Mouse (Mus musculus): ENCODE results near the gene Nfat5. TPM values are rescaled to one million over a fixed set of nuclear protein-coding genes. Genes with fewer than 3 reads are reported as not detected.

Nfat5 gene
- polyA plus RNA-seq, 1 experiment from 2014 or later = 7.7 TPM

- no peak for ATAC-seq
- Histone ChIP-seq H3K4me2 (ENCODE audit: low read length) (no peak overlapping the region), H3K27ac (ENCODE audit: low read depth, low read length) (no peak overlapping the region), H3K4me1 (ENCODE audit: control insufficient read depth, insufficient read depth, low read depth, low read length) (no peaks in the 10 kb centered on the region), H3K9ac (ENCODE audit: low read depth, low read length) (no peak overlapping the region), H3K9me3 (ENCODE audit: control insufficient read depth, low read length) (no peaks in the 10 kb centered on the region), H3K36me3 (ENCODE audit: control insufficient read depth, insufficient read depth, low read length) (no peaks in the 10 kb centered on the region), H3K4me3 (ENCODE audit: low read length) (no peak overlapping the region), H3K27me3 (replicated peaks; ENCODE audit: control insufficient read depth, insufficient read depth, low read length) (no peaks in the 10 kb centered on the region)
- 88% methylated on average over 4 of the region's 4 CpGs for WGBS
Observed at GRCm38 (mm10) chr8:107261172-107261571, 32.1 kb upstream of the Nfat5 start.

- H3K9me3 ChIP-seq (ENCODE audit: control insufficient read depth, low read length) = no peaks in the 10 kb centered on the region
- ATAC-seq = no peak
- no peak overlapping the region for H3K27ac ChIP-seq (ENCODE audit: low read depth, low read length)
- no peaks in the 10 kb centered on the region for H3K36me3 ChIP-seq (ENCODE audit: control insufficient read depth, insufficient read depth, low read length)
- H3K4me1 ChIP-seq (ENCODE audit: control insufficient read depth, insufficient read depth, low read depth, low read length) = no peaks in the 10 kb centered on the region
- WGBS = 69% methylated on average over 8 of the region's 8 CpGs
- no peak overlapping the region for H3K4me2 ChIP-seq (ENCODE audit: low read length)
- H3K4me3 ChIP-seq (ENCODE audit: low read length) = no peak overlapping the region
- no peak overlapping the region for H3K9ac ChIP-seq (ENCODE audit: low read depth, low read length)
- H3K27me3 ChIP-seq (replicated peaks; ENCODE audit: control insufficient read depth, insufficient read depth, low read length) = no peaks in the 10 kb centered on the region
Observed at GRCm38 (mm10) chr8:107262046-107262705, 31.1 kb upstream of the Nfat5 start.

GRCm38 (mm10) chr8:107265811-107266210, 27.5 kb upstream of the Nfat5 start:
- H3K4me2 ChIP-seq (ENCODE audit: low read length) = no peak overlapping the region

GRCm38 (mm10) chr8:107268501-107268900, 24.8 kb upstream of the Nfat5 start:
- no peak overlapping the region for H3K9ac ChIP-seq (ENCODE audit: low read depth, low read length)
- H3K4me3 ChIP-seq (ENCODE audit: low read length) = no peak overlapping the region
- no peak overlapping the region for H3K4me2 ChIP-seq (ENCODE audit: low read length)
- ATAC-seq = no peak
- H3K27ac ChIP-seq (ENCODE audit: low read depth, low read length) = no peak overlapping the region
- no peaks in the 10 kb centered on the region for H3K4me1 ChIP-seq (ENCODE audit: control insufficient read depth, insufficient read depth, low read depth, low read length)
- no peaks in the 10 kb centered on the region for H3K27me3 ChIP-seq (replicated peaks; ENCODE audit: control insufficient read depth, insufficient read depth, low read length)
- H3K9me3 ChIP-seq (ENCODE audit: control insufficient read depth, low read length) = no peaks in the 10 kb centered on the region
- WGBS = 81% methylated on average over 9 of the region's 9 CpGs
- H3K36me3 ChIP-seq (ENCODE audit: control insufficient read depth, insufficient read depth, low read length) = no peaks in the 10 kb centered on the region

More at GRCm38 (mm10) chr8:107265811-107266210, 27.5 kb upstream of the Nfat5 start:
- Histone ChIP-seq H3K4me1 (ENCODE audit: control insufficient read depth, insufficient read depth, low read depth, low read length) (no peaks in the 10 kb centered on the region), H3K9me3 (ENCODE audit: control insufficient read depth, low read length) (no peaks in the 10 kb centered on the region), H3K4me3 (ENCODE audit: low read length) (no peak overlapping the region), H3K27ac (ENCODE audit: low read depth, low read length) (no peak overlapping the region), H3K36me3 (ENCODE audit: control insufficient read depth, insufficient read depth, low read length) (no peaks in the 10 kb centered on the region), H3K27me3 (replicated peaks; ENCODE audit: control insufficient read depth, insufficient read depth, low read length) (no peaks in the 10 kb centered on the region), H3K9ac (ENCODE audit: low read depth, low read length) (no peak overlapping the region)
- WGBS = 66% methylated on average over 10 of the region's 10 CpGs
- ATAC-seq = no peak

- H3K4me1 ChIP-seq (ENCODE audit: control insufficient read depth, insufficient read depth, low read depth, low read length) = no peaks in the 10 kb centered on the region
- no peak overlapping the region for H3K9ac ChIP-seq (ENCODE audit: low read depth, low read length)
- no peaks in the 10 kb centered on the region for H3K27me3 ChIP-seq (replicated peaks; ENCODE audit: control insufficient read depth, insufficient read depth, low read length)
- H3K27ac ChIP-seq (ENCODE audit: low read depth, low read length) = no peak overlapping the region
- H3K4me2 ChIP-seq (ENCODE audit: low read length) = no peak overlapping the region
- ATAC-seq = no peak
- no peaks in the 10 kb centered on the region for H3K36me3 ChIP-seq (ENCODE audit: control insufficient read depth, insufficient read depth, low read length)
- no peak overlapping the region for H3K4me3 ChIP-seq (ENCODE audit: low read length)
- no peaks in the 10 kb centered on the region for H3K9me3 ChIP-seq (ENCODE audit: control insufficient read depth, low read length)
Observed at GRCm38 (mm10) chr8:107269191-107269590, 24.1 kb upstream of the Nfat5 start.

- Histone ChIP-seq H3K4me3 (ENCODE audit: low read length) (no peak overlapping the region), H3K4me1 (ENCODE audit: control insufficient read depth, insufficient read depth, low read depth, low read length) (no peaks in the 10 kb centered on the region), H3K36me3 (ENCODE audit: control insufficient read depth, insufficient read depth, low read length) (no peaks in the 10 kb centered on the region), H3K4me2 (ENCODE audit: low read length) (no peak overlapping the region), H3K27ac (ENCODE audit: low read depth, low read length) (no peak overlapping the region), H3K27me3 (replicated peaks; ENCODE audit: control insufficient read depth, insufficient read depth, low read length) (no peaks in the 10 kb centered on the region), H3K9me3 (ENCODE audit: control insufficient read depth, low read length) (no peaks in the 10 kb centered on the region), H3K9ac (ENCODE audit: low read depth, low read length) (no peak overlapping the region)
- 51% methylated on average over 3 of the region's 3 CpGs for WGBS
- no peak for ATAC-seq
Observed at GRCm38 (mm10) chr8:107269617-107270139, 23.6 kb upstream of the Nfat5 start.

GRCm38 (mm10) chr8:107270287-107270686, 23.0 kb upstream of the Nfat5 start:
- no peak overlapping the region for H3K9ac ChIP-seq (ENCODE audit: low read depth, low read length)
- no peaks in the 10 kb centered on the region for H3K9me3 ChIP-seq (ENCODE audit: control insufficient read depth, low read length)
- no peak overlapping the region for H3K4me2 ChIP-seq (ENCODE audit: low read length)
- 72% methylated on average over 4 of the region's 4 CpGs for WGBS
- H3K36me3 ChIP-seq (ENCODE audit: control insufficient read depth, insufficient read depth, low read length) = no peaks in the 10 kb centered on the region
- no peaks in the 10 kb centered on the region for H3K27me3 ChIP-seq (replicated peaks; ENCODE audit: control insufficient read depth, insufficient read depth, low read length)
- no peaks in the 10 kb centered on the region for H3K4me1 ChIP-seq (ENCODE audit: control insufficient read depth, insufficient read depth, low read depth, low read length)
- no peak overlapping the region for H3K4me3 ChIP-seq (ENCODE audit: low read length)
- H3K27ac ChIP-seq (ENCODE audit: low read depth, low read length) = no peak overlapping the region
- ATAC-seq = no peak

GRCm38 (mm10) chr8:107270751-107271150, 22.5 kb upstream of the Nfat5 start:
- H3K27me3 ChIP-seq (replicated peaks; ENCODE audit: control insufficient read depth, insufficient read depth, low read length) = no peaks in the 10 kb centered on the region
- H3K4me1 ChIP-seq (ENCODE audit: control insufficient read depth, insufficient read depth, low read depth, low read length) = no peaks in the 10 kb centered on the region
- no peaks in the 10 kb centered on the region for H3K9me3 ChIP-seq (ENCODE audit: control insufficient read depth, low read length)
- WGBS = 78% methylated on average over 11 of the region's 11 CpGs
- H3K36me3 ChIP-seq (ENCODE audit: control insufficient read depth, insufficient read depth, low read length) = no peaks in the 10 kb centered on the region
- no peak overlapping the region for H3K27ac ChIP-seq (ENCODE audit: low read depth, low read length)
- no peak overlapping the region for H3K9ac ChIP-seq (ENCODE audit: low read depth, low read length)
- no peak overlapping the region for H3K4me3 ChIP-seq (ENCODE audit: low read length)
- H3K4me2 ChIP-seq (ENCODE audit: low read length) = no peak overlapping the region
- ATAC-seq = no peak

GRCm38 (mm10) chr8:107277323-107277883, 15.9 kb upstream of the Nfat5 start:
- H3K27me3 ChIP-seq (replicated peaks; ENCODE audit: control insufficient read depth, insufficient read depth, low read length) = no peaks in the 10 kb centered on the region
- 74% methylated on average over 5 of the region's 5 CpGs for WGBS
- H3K4me2 ChIP-seq (ENCODE audit: low read length) = no peak overlapping the region
- no peaks in the 10 kb centered on the region for H3K9me3 ChIP-seq (ENCODE audit: control insufficient read depth, low read length)
- no peak overlapping the region for H3K9ac ChIP-seq (ENCODE audit: low read depth, low read length)
- no peak overlapping the region for H3K27ac ChIP-seq (ENCODE audit: low read depth, low read length)
- no peak for ATAC-seq
- H3K36me3 ChIP-seq (ENCODE audit: control insufficient read depth, insufficient read depth, low read length) = no peaks in the 10 kb centered on the region
- H3K4me3 ChIP-seq (ENCODE audit: low read length) = no peak overlapping the region
- no peaks in the 10 kb centered on the region for H3K4me1 ChIP-seq (ENCODE audit: control insufficient read depth, insufficient read depth, low read depth, low read length)

Measured in hindbrain, embryonic 16.5 days (tissue).